Mouse (Mus musculus): ENCODE data around the gene Ispd. TPM values are rescaled to one million over a fixed set of nuclear protein-coding genes. Genes with fewer than 3 reads are reported as not detected.

Ispd gene
- polyA plus RNA-seq, 1 experiment from 2014 or later: 9.0 TPM

- no peaks in the 10 kb centered on the region for H3K9me3 ChIP-seq
- no peak for ATAC-seq (ENCODE audit: insufficient number of reproducible peaks, low FRiP score, low TSS enrichment, low read depth)
Measured at GRCm38 (mm10) chr12:36474171-36474570, 92.9 kb downstream of the Ispd start.

DNA sequence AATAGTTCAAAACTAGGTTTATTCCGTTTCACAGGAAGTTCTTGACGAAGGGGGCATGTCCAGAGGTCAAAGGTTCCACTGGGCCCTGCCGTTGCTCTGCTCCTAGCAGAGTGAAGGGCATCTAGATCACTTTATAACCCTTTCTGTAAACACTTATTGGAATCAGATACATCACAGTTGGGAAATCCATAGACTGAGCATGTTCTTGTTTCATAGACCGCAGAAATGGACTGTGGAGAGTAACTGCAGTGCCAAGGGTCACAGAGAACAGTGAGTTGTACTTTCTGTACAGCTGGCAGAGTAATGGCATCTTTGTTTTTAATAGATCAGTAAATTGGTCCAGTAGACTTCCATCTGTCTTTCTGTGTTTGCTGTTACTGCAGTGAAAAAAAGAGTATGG lies 94.0 kb downstream of the Ispd start:
- H3K36me3 ChIP-seq: no peaks in the 10 kb centered on the region
- no peaks in the 10 kb centered on the region for H3K27me3 ChIP-seq
- 53% methylated on average over 4 of the region's 4 CpGs for WGBS
- H3K4me1 ChIP-seq: no peaks in the 10 kb centered on the region
- H3K9ac ChIP-seq: no peak overlapping the region
- no peak overlapping the region for H3K4me2 ChIP-seq
- no peaks in the 10 kb centered on the region for H3K9me3 ChIP-seq
- no peak overlapping the region for H3K4me3 ChIP-seq
- H3K27ac ChIP-seq: no peak overlapping the region
- ATAC-seq (ENCODE audit: insufficient number of reproducible peaks, low FRiP score, low TSS enrichment, low read depth): no peak

More at GRCm38 (mm10) chr12:36474171-36474570, 92.9 kb downstream of the Ispd start:
- H3K36me3 ChIP-seq: no peaks in the 10 kb centered on the region
- no peak overlapping the region for H3K27ac ChIP-seq
- WGBS: 92% methylated on average over 3 of the region's 3 CpGs
- no peak overlapping the region for H3K4me2 ChIP-seq
- no peaks in the 10 kb centered on the region for H3K27me3 ChIP-seq
- H3K4me1 ChIP-seq: no peaks in the 10 kb centered on the region
- no peak overlapping the region for H3K9ac ChIP-seq
- H3K4me3 ChIP-seq: no peak overlapping the region

DNA sequence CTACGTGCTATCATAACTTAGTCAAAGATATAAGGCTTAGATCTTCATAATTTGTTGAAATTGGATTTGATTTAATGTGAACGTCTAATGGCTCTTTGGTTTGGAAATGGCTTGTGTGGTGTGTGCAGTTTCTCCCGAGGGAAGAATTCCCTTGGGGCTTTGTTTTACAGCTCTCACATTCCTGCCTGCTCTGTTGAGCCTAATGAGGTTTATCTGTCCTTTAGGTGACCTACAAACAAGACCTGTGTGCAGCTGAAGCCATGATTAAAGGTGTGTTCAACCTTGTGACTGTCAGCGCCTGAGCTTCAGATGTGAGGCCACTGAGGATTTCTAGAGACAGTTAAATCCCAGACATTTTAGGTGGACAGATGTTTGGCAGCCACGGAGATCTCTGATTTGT lies 95.2 kb downstream of the Ispd start:
- H3K27ac ChIP-seq: no peak overlapping the region
- ATAC-seq (ENCODE audit: insufficient number of reproducible peaks, low FRiP score, low TSS enrichment, low read depth): no peak

DNA sequence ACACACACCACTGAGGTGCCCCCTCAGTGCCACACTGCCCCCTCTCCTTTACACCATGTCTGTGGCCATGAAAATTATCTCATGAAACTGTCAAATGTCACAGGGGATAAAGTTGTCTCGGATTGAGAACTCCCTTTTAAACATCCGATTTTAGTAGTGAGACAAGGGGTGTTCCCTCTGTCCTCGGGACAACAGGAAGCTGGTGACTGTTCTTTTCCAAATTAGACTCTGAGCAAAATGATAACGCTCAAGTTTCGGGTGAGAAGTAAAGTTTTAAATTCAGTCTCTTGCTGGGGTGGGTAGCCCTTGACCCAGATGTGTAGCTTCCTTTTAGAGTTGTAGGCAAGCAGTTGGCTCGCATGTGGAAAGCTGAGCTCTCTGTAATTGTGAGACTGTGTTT lies 96.3 kb downstream of the Ispd start:
- ATAC-seq (ENCODE audit: insufficient number of reproducible peaks, low FRiP score, low TSS enrichment, low read depth): no peak
- Histone ChIP-seq H3K27me3 (no peaks in the 10 kb centered on the region), H3K9me3 (no peaks in the 10 kb centered on the region), H3K4me2 (no peak overlapping the region), H3K4me3 (no peak overlapping the region), H3K9ac (no peak overlapping the region), H3K27ac (no peak overlapping the region), H3K36me3 (no peaks in the 10 kb centered on the region), H3K4me1 (no peaks in the 10 kb centered on the region)
- 40% methylated on average over 6 of the region's 6 CpGs for WGBS

More for the DNA sequence above, 95.2 kb downstream of the Ispd start:
- 18% methylated on average over 5 of the region's 5 CpGs for WGBS
- H3K36me3 ChIP-seq: no peaks in the 10 kb centered on the region
- H3K4me2 ChIP-seq: no peak overlapping the region
- H3K9ac ChIP-seq: no peak overlapping the region
- H3K4me1 ChIP-seq: no peaks in the 10 kb centered on the region
- no peaks in the 10 kb centered on the region for H3K27me3 ChIP-seq
- no peak overlapping the region for H3K4me3 ChIP-seq
- H3K9me3 ChIP-seq: no peaks in the 10 kb centered on the region

DNA sequence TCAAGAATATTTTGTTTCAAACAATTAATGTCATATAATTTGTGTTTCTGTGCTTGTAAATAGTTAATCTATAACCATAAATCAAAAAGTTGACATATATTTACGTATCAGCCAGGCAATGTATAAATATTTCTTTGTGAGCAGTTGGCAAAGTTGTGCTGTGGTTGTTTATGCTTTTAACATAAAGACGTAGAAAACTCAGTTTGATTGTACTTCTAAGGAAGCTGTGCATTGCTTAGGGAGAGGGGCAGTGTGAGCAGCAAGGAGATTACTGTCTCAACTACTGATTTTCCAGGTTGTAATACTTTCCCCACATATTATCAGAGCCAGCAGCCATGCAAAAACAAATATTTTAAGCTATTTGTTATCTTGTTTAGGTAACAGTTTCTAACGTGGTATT lies 96.7 kb downstream of the Ispd start:
- WGBS: 54% methylated on average over 3 of the region's 3 CpGs
- no peaks in the 10 kb centered on the region for H3K36me3 ChIP-seq
- H3K4me2 ChIP-seq: no peak overlapping the region
- ATAC-seq (ENCODE audit: insufficient number of reproducible peaks, low FRiP score, low TSS enrichment, low read depth): no peak
- no peak overlapping the region for H3K27ac ChIP-seq
- H3K9me3 ChIP-seq: no peaks in the 10 kb centered on the region
- no peak overlapping the region for H3K9ac ChIP-seq
- no peaks in the 10 kb centered on the region for H3K27me3 ChIP-seq
- no peaks in the 10 kb centered on the region for H3K4me1 ChIP-seq
- no peak overlapping the region for H3K4me3 ChIP-seq

DNA sequence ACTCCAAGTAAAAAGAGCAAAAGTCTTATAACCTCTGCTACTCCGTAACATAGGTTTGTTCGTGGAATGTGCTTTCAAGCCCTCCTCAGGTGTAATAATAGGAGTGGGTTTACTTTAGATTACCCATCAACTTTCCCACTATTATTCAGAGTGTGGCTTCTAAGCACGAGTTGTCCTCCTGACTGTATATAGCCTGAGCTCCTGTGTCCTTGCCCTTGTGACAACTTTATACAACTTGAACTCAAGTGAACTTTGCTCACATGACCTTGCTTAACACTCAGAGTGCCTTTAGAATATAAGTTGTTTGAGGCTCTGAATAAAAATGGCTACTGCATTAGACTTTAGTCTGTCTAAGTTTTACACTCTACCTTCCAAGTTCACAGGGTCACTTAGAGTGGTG lies 100.5 kb downstream of the Ispd start:
- no peak overlapping the region for H3K27ac ChIP-seq
- no peak for ATAC-seq (ENCODE audit: insufficient number of reproducible peaks, low FRiP score, low TSS enrichment, low read depth)
- no peaks in the 10 kb centered on the region for H3K4me1 ChIP-seq
- no peak overlapping the region for H3K9ac ChIP-seq
- H3K4me2 ChIP-seq: no peak overlapping the region
- H3K27me3 ChIP-seq: no peaks in the 10 kb centered on the region
- no peaks in the 10 kb centered on the region for H3K36me3 ChIP-seq
- no peaks in the 10 kb centered on the region for H3K9me3 ChIP-seq
- WGBS: 89% methylated on average over 3 of the region's 3 CpGs
- H3K4me3 ChIP-seq: no peak overlapping the region

- no peak overlapping the region for H3K9ac ChIP-seq
- no peak overlapping the region for H3K27ac ChIP-seq
- no peaks in the 10 kb centered on the region for H3K9me3 ChIP-seq
- WGBS: 23% methylated on average over 2 of the region's 2 CpGs
- no peaks in the 10 kb centered on the region for H3K27me3 ChIP-seq
- no peak overlapping the region for H3K4me3 ChIP-seq
- H3K4me2 ChIP-seq: no peak overlapping the region
- no peaks in the 10 kb centered on the region for H3K36me3 ChIP-seq
- H3K4me1 ChIP-seq: no peaks in the 10 kb centered on the region
- ATAC-seq (ENCODE audit: insufficient number of reproducible peaks, low FRiP score, low TSS enrichment, low read depth): no peak
Measured at GRCm38 (mm10) chr12:36483346-36483745, 102.1 kb downstream of the Ispd start.

DNA sequence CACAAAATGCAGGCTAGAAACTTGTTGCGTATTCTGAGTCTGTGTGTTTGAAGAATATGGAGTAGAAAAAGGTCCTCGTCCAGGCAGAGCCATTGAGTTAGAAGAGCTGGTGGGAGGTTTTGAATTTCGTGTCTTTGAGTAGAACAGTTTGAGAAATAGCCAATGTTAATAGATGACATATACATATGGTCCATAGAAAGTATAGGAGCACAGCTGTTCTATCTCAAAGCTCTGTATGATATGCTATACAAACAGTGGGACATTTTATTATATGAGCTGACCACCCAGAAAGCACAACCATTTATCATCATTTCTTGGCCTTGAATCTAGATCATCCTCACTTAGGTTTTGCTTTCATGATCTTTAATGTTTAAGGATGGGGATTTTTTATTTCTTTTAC lies 116.3 kb downstream of the Ispd start:
- Histone ChIP-seq H3K4me2 (no peak overlapping the region), H3K27ac (no peak overlapping the region), H3K4me3 (no peak overlapping the region), H3K4me1 (no peaks in the 10 kb centered on the region), H3K27me3 (no peaks in the 10 kb centered on the region), H3K9me3 (no peaks in the 10 kb centered on the region), H3K9ac (no peak overlapping the region), H3K36me3 (no peaks in the 10 kb centered on the region)
- 75% methylated on average over 3 of the region's 3 CpGs for WGBS
- ATAC-seq (ENCODE audit: insufficient number of reproducible peaks, low FRiP score, low TSS enrichment, low read depth): no peak

DNA sequence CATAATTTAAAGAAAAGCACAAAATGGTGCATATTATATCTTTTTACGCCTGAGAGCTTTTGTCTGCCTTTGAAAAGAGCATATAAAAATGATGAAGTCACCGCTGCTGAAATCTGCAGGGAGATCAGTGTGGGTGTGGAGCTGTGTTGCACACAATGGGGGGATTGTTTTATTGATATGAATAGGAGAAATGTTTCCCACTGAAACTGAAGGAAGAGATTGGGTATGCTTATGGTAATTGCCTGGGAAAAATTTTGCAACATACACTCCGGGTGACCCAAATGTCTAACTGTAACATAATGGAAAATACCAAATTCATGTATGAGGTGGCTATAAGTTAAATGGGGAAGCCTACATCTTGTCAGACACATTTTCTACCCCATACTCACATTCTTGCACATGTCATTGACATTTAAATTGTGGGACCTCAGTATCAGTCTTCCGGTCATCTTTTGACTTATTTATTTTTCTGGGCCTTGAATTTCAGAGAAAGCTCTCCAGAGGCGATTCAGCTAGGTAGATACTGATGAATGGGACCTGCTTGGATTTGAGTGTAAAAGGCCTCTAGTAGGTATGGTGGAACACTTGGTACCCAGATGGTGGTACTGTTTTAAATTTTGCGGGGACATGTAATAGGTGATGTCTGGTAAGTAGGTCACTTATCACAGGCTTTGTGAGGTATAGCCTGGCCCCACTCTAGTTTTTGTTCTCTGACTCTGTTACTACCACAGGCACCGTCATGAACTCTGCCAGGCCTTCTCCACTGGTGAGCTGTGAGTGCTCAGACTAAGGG lies 126.1 kb downstream of the Ispd start:
- no peak overlapping the region for H3K27ac ChIP-seq
- no peaks in the 10 kb centered on the region for H3K9me3 ChIP-seq
- no peak overlapping the region for H3K4me3 ChIP-seq
- no peak for ATAC-seq (ENCODE audit: insufficient number of reproducible peaks, low FRiP score, low TSS enrichment, low read depth)
- H3K36me3 ChIP-seq: no peaks in the 10 kb centered on the region
- H3K4me2 ChIP-seq: no peak overlapping the region
- H3K4me1 ChIP-seq: 0 out of 2 replicates have a peak, but pooled peaks cover 6% of the 10 kb centered on the region
- WGBS: 75% methylated on average over 7 of the region's 7 CpGs
- no peaks in the 10 kb centered on the region for H3K27me3 ChIP-seq
- no peak overlapping the region for H3K9ac ChIP-seq

GRCm38 (mm10) chr12:36509954-36510642 lies 128.8 kb downstream of the Ispd start:
- Histone ChIP-seq H3K27ac (peak overlapping the region; percentile 63), H3K27me3 (no peaks in the 10 kb centered on the region), H3K4me1 (0 out of 2 replicates have a peak, but pooled peaks cover 6% of the 10 kb centered on the region), H3K36me3 (no peaks in the 10 kb centered on the region), H3K4me3 (no peak overlapping the region), H3K4me2 (no peak overlapping the region), H3K9me3 (no peaks in the 10 kb centered on the region), H3K9ac (no peak overlapping the region)
- WGBS: 45% methylated on average over 10 of the region's 10 CpGs
- ATAC-seq (ENCODE audit: insufficient number of reproducible peaks, low FRiP score, low TSS enrichment, low read depth): peak; percentile 67

DNA sequence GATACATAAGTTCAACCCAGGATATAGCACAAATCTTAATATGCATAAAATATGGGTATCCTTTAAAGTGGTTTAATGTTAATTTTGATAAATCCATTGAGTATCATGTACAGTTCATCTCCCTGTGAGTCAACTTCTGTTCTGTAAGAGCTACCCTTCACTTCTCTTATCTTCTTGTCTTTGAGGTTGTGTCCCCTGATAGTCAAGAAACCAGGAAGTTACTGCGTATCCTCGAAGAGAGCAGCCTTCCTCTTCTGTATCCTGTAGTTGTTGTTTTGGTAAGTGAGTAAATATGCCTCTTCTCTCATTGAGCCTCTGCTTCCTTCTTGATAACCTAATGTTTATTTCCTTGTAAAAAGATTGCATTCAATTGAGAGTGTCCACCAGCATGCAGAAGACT lies 140.5 kb downstream of the Ispd start:
- H3K9ac ChIP-seq: no peak overlapping the region

GRCm38 (mm10) chr12:36523515-36523914 lies 142.3 kb downstream of the Ispd start:
- ATAC-seq (ENCODE audit: insufficient number of reproducible peaks, low FRiP score, low TSS enrichment, low read depth): no peak
- Histone ChIP-seq H3K27me3 (no peaks in the 10 kb centered on the region), H3K4me3 (no peak overlapping the region), H3K9ac (no peak overlapping the region), H3K27ac (no peak overlapping the region), H3K9me3 (no peaks in the 10 kb centered on the region), H3K36me3 (no peaks in the 10 kb centered on the region), H3K4me2 (no peak overlapping the region), H3K4me1 (no peaks in the 10 kb centered on the region)
- WGBS: 85% methylated on average over 2 of the region's 2 CpGs

More for the DNA sequence above, 140.5 kb downstream of the Ispd start:
- Histone ChIP-seq H3K4me2 (no peak overlapping the region), H3K27ac (no peak overlapping the region), H3K4me3 (no peak overlapping the region), H3K4me1 (no peaks in the 10 kb centered on the region), H3K36me3 (no peaks in the 10 kb centered on the region), H3K9me3 (no peaks in the 10 kb centered on the region), H3K27me3 (no peaks in the 10 kb centered on the region)
- ATAC-seq (ENCODE audit: insufficient number of reproducible peaks, low FRiP score, low TSS enrichment, low read depth): no peak
- WGBS: 81% methylated on average over 2 of the region's 2 CpGs
